Mouse (Mus musculus) c-Kit-positive CD71-negative TER-119-negative erythroid progenitor cells, embryonic 14.5 days (primary cell): Measurements from ENCODE around the gene Nudt22.

Experiments
- DNase-seq: peaks from one replicate; pipeline ENCODE4 v3.0.0-alpha.2; 2013; ENCODE audit warnings: low read depth

Gene Nudt22

DNA sequence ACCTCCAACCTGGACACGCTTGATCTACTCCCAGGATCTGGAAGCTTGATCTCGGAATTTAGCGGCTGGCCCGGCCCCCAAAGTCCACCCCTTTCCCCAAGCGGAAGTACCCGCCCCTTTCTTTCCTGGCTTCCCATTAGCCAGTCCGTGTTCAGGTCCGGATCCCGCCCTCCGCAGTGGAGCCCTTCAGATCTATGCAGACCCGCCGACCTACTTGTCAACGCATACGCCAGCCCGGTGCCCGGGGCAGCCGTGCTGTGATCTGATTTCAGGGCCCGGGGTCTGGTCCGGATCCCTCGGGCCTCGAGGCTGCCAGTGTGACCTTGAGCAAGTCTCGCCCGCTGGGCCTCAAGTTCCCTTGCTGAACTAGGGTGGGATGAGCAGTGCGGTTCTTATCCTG lies at the start of gene Nudt22, which contains the start of gene Trpt1:
Nudt22 (minus strand) TSS at position 112 of the 400 bp plus-strand sequence.
Trpt1 (plus strand) TSS at position 126 of the 400 bp plus-strand sequence.
- DNase-seq, result peak; percentile 76

DNA sequence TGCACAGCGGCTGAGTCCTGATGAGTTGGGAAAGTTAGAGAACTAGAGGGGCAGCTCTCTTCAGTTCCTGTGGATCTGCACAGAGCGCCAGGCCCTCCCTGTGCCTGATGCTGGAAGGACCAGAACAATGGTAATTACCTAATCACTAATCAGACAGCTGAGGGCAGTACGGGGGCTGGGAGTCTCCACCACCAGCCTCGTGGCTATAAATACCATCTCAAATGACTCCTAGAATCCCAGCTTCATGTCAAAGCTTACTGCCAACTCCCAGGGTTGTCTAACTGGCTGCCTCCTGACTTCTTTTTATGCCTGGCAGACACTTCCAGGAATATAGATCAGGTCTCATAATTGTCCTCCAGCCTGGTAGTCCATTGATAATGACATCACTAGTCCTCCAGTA lies 48.8 kb upstream of the Nudt22 start:
- DNase-seq, result no peak

DNA sequence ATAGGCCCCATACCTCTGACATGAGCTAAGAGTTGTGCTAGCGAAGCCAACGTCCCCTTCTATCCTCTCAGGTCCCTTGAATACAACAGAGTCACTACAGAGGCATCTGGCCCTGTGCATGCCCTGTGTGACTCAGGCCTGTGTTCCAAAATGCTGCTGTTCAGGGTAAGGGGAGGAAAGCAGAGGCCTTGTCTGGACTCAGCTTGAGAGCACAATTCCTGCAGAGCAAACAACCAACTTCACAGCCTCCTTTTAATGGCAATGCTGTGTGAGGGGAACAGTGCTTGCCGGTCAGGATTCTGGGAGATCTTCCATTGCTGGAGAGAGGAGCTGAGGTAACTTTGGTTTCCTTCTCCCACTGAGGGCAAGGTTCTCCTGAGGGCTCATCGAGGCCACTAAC lies 48.4 kb upstream of the Nudt22 start:
- DNase-seq, result no peak

DNA sequence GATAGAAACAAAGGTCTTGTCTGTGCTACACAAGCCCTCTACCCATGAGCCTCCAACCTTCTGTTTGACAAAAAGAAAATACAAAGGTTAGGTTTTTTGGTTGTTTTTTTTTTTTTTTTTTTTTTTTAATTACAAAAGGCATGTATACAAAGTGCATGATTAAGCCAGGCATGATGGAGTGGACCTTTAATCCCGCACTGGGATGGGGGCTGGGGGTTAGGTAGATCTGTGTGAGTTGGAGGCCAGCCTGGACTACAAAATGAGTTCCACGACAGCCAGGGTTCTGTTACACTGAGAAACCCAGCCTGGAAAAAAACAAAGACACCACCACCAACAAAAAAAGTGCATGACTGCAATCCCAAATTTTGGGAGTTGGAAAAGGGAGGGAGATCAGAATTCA lies 45.3 kb upstream of the Nudt22 start:
- no peak for DNase-seq

DNA sequence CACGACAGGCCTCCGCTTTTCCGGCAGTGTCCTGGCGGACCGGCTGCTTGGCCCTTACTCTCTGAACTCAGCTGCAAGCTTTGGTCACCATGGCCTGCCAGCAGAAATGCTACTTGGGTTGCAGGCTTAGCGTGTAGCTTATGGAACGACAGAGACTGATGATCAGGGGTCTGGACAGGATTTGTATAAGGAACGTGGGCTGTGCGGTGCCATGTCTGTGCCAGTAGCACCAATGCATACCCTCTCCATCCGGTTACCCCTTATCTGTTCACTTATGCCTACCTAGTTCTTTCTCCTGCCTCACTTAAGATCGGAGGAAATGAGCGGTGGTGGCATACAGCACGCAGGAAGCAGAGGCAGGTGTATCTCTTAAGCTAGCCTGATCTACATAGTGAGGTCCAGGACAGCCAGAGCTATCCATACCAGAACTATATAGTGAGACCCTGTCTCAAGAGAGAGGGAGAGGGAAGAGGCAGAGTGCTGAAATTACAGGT lies 44.8 kb upstream of the Nudt22 start:
- no peak for DNase-seq

DNA sequence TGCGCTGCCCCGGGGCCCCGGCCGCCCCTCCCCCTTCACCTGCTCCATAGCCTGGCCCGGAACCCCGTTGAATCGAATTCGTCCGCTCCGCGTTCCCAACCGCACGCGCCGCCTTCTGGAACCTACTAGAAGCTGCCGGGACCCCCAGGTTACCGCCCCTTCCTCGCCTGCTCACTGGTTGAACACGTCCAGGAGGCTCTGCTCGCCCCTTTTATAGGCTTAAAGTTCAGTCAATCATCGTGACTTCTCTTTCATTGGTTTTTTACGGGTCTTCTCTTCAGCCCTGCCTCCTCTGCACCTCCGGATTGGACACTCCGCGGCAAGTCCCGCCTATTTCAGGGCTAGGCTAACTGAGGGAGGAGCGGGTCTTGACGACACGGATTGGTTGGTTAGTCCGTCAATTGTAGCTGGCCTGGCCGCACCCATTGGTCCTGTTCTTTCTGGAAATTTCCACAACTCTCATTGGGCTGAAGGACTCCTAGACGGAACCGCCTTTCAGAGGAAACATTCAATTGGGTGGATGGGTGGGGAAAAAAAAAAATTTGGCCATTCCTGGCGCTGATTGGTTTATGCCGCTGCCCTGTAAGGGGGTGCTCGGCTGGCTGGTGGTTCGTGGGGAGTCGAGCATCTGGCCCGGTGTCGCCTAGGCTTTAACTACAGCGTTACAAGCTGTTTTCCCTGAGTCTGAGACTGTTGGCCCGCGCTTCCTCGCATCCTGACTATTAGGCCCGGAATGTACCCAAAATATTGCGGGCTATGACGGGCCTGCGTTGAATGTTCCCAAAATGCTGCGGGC lies 44.1 kb upstream of the Nudt22 start, which contains the start of gene Stip1:
Stip1 (minus strand) TSS at position 127 of the 796 bp plus-strand sequence.
- DNase-seq, result peak; percentile 99

DNA sequence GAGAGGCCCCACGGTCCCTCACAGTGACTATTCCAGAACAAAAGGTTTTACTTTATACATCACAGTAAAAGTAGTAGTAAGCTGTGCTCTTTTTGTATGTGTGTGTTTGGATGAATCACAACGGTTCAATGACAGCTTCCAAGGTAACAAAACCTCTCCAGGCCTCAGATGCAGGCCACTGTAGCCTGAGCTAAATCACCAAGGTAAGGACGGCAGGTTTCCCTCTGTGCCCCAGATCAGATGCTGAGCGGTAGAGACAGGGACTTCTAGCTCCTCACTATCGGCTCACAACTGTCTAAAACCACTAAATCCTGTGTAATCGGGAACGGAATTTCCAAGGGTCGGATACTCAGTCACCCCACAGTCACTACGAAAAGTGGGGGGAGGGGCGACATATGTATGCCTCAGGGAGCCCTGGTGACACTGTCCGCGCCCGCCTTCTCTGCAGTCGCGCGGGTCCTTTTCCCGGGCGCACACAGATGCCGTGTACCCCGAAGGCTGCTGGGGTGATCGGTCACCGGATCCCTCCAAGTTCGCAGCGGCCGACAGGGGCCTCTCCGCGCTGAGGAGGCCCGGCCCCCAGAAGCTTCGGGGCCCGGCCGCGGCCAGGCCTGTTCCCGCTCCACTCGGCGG lies 43.3 kb upstream of the Nudt22 start:
- DNase-seq, result no peak

DNA sequence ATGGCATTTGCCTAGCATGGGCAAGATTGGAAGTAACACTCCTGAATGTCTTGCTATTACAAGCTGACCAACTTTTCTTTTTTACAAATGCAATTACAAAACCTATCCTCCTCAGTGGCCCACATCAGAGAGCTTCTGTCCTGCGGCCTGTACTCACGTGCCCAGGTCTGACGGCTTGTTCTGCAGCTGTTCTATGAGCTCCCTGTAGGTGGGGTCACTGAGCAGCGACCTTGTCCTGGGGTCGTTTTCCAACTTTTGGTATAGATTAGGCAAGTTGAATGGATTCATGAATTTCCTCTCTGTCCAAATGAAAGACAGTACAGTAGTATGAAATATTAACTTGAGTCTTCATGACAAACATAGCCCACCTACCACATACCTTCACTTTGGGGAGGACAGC lies 38.1 kb upstream of the Nudt22 start:
- DNase-seq, result no peak

DNA sequence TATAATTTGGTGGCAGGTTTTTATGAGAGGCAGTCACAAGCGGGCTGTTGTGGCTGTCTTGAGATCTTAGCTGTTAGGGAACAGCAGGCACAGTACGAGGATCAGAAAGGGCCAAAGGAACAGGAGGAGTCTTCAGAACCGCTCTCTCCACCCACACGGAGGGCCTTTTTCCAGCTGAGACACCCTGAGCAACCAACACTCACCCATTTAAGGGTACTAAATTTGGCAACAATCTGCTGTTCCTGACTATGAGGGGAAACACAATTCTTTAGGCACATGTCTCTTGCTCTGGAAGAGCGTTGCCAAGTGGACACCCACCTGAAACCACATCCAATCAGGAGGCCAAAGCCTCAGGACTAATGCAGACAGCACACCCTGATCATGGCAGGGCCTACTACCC lies 33.6 kb upstream of the Nudt22 start:
- no peak for DNase-seq

DNA sequence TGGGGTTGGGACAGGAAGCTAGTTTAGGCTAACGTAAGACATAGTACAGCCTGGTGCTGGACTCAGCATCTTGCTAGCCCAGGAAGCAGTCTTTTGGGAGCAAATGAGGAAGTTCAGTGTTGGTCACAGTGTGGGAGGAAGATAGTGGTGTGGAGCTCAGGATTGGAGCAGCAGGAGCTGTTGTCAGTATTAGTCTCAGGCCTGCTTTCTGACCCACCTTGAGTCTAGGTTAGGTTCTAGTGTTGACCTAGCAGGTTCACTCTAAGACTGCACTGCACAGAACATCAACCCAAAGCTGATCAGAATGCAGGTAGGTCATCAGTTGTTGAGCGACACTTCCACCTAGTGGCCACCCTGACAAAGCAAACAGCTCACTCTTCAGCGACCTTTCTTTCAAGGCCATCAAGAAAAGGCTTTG lies 24.3 kb upstream of the Nudt22 start:
- peak; percentile 67 for DNase-seq

DNA sequence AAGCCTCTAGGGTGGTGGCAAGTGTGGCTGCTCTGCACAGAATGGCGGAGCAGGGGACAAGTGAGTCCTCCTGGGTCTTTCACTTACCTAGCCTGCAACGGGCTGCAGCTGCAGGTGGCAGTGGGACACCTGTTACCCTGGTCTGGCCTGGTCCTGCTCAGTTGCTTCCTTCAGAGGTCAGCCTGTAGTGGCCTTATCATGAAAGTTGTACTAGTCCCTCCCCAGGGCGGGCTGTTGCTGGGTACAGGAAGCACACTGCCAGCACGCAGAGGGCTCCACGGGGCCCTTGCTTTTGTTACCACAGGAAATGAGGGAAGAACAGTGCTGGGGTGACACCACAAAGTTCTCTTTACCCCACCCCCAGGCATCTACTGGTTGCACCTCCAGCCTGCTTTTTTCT lies 23.3 kb upstream of the Nudt22 start, which contains the start of gene Fermt3:
Fermt3 (minus strand) TSS at position 279 of the 400 bp plus-strand sequence.
- peak; percentile 68 for DNase-seq

DNA sequence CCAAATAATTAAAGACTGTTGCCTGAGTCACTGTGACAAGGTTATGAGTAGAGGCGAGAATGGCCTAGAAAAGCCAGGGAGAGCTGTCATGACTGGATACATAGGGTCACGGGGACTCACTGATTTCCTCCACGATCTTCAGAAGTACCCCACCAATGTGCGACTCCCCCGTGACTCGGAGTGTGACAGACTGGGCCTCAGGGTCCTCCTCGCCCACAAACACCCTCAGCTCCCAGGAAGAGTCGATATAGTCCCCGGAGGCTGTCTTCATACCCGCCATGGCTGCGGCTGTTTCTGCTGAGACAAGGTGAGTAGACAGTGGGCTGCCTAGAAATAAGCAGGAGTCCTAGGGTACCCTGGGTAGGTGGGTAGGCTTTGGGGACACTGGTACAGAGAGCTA lies 22.6 kb upstream of the Nudt22 start:
- DNase-seq, result no peak

DNA sequence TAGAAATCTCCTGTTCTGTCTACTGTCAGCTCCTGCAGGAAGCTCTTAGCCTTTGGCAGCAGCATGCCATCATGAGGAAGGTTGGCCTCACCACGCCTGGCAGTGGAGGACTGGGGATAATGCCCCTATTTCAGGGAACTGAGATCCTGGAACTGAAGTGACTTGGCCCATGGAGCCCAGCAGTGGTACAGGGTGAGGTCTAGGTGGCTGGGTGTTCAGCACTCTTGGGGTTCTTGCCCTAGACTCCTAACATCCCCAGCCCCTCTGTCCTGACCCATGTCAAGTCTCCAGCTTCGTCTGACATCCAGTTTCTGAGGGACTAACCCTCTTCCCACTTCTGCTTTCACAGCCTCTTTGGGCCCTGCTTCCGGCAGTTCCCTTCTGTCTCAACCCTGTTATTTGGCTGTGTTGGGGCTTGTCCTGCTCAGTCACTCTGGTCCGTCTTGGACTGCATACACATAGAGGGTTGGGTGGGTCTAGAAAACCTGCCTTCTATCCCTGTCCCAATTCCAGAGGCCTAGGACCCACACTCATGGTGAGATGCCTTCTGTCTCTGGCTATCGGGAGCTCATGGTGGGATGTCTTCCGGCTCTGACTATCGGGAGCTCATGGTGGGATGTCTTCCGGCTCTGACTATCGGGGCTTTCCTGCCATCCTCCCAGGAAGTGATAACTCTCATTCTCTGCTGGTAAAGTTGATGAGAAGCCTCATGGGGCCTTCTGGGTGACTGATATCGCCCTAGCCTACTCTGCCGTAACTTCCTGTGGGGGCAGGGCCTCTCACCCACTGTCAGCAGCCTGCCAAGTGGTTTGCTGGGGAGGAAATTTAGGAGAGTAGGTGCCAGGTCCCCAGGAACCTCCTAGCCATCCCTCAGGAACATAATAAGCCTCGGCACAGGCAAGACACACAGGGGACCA lies 21.9 kb upstream of the Nudt22 start:
- peak; percentile 70 for DNase-seq

DNA sequence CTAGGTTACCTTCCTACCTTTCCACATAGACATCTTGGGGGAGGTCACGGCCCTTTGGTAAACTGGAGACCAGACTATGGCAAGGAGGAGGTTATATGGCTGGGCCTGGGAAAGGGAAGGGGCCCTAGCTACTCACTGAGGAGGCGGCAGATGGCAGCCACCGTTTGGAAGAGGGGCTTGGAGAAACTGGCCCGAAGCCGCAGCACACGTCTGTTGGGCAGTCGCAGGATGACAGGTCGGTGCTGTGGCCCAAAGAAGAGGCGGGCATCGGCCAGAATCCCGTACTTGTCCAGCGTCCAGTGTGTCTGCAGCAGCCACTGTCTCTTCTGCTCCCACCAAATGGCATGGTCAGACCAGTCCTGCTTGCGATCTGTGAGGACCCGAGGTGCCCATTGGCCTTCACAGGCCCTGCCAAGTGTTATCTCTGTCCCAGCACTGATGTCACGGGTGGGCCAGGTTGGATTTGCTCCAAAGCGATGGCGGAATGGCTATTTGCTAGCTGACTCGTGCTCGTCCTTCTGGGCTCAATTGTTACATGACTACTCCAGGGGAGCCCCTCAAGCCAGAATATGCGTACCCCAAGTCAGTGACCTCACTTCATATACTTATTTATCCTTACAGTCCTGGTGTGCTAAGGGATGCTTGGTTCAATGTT lies 18.7 kb upstream of the Nudt22 start:
- DNase-seq, result no peak

DNA sequence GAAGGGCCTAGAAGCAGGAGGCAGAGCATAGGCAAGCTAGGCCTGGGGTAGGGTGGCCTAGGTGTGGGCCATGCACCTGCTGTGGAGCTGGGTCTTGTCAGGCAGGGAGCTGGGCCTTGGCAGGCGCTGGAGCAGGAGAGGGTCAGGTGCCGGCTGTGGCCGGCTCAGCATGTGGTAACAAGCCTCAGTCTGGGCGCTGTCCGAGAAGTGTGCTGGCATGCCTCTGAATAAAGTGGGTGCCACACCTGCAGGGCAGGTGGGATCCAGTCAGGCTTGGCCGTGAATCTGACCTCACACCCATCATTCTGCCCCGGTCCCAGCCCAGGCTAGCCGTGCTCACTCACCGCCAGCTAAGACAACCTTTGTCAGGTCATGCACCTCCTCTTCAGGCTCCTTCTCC lies 18.1 kb upstream of the Nudt22 start:
- DNase-seq, result no peak

DNA sequence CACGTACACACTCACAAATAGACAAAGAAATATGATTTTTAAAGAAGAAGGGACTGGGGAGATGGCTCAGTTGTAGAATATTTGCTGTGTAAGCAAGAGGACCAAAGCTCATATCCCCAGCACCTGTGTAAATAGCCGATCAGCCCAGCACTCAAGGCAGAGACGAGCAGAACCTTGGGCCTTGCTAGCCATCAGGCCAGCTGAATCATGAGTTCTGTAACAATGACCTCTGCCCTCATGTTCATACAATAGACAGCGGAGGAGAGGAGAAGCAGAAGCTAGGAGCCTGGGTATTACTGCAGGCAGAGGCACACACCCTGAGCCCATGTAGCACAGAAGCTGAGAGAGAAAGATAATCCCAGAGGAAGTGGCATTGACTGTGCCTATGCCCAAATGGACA lies 16.5 kb upstream of the Nudt22 start:
- DNase-seq, result no peak

DNA sequence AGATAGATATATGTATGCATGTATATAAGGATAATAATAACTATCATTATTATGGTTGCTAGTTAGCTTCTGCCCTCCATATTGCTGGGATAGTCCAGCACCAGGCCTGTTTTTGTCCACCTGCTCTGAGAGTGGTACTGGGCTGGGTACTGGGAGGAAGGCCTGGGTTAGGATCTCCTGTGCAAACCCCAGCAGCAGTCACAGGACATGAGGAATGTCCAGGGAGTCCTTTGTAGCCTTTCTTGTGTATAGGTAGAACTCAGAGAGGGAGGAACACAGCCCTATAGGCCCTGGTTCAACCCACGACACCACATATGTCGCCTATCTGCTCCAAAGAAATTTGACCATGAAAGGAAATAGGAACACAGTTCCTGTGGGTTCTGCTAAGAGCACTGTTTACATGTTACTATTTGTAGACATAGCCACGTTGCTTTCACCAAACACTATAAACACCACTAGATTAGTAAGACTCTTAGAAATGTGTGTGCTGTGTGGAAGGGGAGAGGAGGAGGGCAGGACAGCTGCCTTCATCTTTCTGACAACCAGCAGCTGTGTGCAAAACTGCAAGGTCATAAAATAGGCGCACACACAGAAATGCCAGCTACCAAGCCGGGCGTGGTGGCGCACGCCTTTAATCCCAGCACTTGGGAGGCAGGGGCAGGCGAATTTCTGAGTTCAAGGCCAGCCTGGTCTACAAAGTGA lies 11.1 kb upstream of the Nudt22 start:
- no peak for DNase-seq

DNA sequence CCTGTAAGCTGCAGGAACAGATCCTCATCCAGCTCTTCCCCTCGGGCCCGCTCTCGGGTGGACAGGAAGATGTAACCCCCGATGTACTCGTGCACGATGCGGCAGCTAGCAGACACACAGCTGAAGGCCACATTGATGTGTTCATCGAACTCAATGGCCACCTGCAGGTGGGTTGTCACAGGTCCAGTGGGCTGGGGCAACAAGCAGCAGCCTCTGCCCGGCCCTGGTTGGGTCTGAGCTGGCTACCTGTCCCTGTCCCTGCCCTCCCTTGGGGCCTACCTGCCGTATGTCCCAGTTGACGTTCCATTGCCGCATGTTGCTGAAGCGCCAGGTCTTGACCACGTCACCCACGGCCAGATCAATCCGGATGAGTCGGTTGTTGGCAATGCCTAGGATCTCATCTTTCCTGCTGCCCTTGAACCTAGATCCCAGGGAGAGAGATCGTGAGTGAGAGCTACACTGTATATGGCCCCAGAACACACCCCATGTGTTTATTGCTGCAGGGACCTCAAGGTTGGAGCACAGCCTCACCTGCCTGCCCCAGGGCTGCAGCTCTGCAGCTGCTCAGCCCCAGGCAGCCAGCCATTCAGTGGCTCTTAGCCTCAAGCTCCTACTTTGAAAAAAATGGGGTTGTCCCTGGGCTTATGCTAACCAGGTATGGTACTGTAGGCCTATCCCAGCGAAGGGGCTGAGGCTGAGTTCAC lies 3.6 kb upstream of the Nudt22 start:
- DNase-seq, result no peak

DNA sequence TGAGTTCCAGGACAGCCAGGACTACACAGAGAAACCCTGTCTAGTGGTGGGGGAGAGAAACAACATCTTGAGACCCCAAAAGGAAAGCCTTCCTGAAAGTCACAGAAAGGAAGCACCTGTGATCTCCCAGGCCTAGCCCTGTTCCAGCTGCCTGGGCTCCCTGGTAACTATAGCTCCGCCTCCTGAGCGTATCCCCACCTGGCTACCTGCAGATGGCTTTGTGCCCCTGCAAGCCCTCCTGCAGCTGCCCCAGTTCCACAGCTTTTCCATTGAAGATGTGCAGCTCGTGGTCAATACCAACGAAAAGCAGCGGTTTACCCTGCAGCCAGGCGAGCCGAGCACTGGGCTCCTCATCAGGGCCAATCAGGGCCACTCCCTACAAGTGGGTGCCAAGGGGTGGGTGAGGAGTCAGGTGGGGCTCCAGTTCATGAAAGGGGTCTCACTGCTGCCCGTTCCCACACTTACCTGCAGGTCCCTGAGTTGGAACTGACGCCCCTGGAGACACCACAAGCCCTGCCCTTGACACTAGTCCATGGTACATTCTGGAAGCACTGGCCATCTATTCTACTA lies 1.9 kb upstream of the Nudt22 start:
- DNase-seq, result no peak
